Mouse (Mus musculus) small intestine, adult 2 months (tissue): ENCODE results near the gene Kctd19.

ENCODE experiments used
- CTCF ChIP-seq: fragments of 200-500 bp; IDR thresholded peaks from 2 replicates; pipeline ENCODE4 v1.5.1; 2012; ENCODE audit warnings: low read depth, mild to moderate bottlenecking, control low read depth, inconsistent platforms, low read length, moderate library complexity, mixed read lengths; ENCODE audit not compliant: insufficient replicate concordance, insufficient read length; ENCODE audit errors: extremely low read depth
- POLR2A ChIP-seq: fragments of 200-500 bp; IDR thresholded peaks from 2 replicates; pipeline ENCODE4 v1.6.1; 2012; ENCODE audit warnings: low read depth, mild to moderate bottlenecking, control low read depth, inconsistent platforms, low read length, moderate library complexity

GRCm38 (mm10) chr8:105355179-105356024, 57.9 kb downstream of the Kctd19 start:
- TF ChIP-seq POLR2A (no peak), CTCF (no peak)
